Mouse (Mus musculus) frontal cortex, postnatal 36 days (tissue): ENCODE measurements around the gene Fcgr4.
A peak's percentile ranks its signal among the peaks of the same experiment; 100 is the strongest.
"Not testable (repeated sequence)": the region's sequence is repeated elsewhere in the genome, so short reads cannot be mapped to it uniquely, and the experiment has no call there.

ENCODE experiments used
- DNase-seq, 2 experiments: peaks; one replicate each; pipeline ENCODE4 v3.0.0; 2022; ENCODE audit warnings: low spot score in 2 of 2

Gene Fcgr4

DNA sequence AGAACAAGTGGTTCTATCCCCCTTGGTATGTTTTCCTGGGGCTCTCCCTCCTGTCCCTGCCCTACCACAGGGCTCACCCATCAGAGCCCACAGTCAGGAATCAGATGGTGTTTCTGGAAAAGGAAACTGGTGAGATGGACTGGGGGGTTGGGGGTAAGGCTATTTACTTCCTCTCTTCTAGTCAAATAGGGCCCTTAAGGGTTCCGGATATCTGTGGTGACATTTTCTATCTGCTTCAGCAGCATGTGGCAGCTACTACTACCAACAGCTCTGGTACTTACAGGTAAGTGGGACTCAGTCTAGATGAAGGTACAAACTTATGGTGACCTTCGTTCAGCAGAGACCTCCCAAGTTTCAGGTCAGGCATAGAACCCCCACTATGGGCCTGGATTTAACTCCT lies at the start of gene Fcgr4:
Fcgr4 (plus strand) TSS at position 184 of the 400 bp plus-strand sequence.
- no peak for DNase-seq

GRCm38 (mm10) chr1:170972494-170972893 lies 46.2 kb upstream of the Fcgr4 start:
- DNase-seq, result no peak

DNA sequence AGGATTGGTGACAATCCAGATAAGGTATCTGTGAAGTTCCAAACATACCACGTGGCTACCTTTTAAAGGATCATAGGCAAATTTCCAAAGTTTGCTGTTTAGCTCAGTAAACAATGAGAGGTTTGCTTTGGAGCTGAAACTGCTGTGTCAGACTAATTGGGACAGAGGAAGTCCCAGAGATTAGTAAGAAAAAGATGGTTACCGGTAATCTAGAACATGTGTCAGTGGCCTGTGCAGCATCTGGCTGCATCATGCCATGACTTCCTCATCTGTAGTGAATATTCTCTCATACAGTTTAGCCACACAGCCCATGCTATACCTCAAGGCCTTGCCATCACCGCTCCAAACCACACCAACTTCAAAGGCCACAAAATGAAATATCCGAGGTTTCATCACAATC lies 45.8 kb upstream of the Fcgr4 start:
- no peak for DNase-seq

DNA sequence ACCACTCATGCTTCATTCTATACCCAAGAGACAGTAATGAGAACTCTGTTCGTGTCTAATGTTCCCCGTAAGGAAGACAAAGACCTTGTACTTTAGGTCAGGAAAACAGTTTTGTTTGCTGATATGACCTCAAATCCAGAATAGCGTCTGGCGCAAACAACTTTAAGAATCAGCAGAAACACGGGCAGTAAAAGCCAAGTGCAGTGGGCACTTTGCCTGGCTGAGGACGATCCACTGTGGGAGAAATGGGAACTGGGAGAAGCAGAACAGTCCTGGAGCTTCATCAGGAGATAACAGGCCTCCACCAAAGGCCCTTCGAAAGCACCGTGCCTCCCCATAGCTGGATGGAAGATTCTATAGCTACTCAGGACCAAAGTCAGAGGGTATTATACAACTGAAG lies 44.5 kb upstream of the Fcgr4 start:
- DNase-seq, result no peak

DNA sequence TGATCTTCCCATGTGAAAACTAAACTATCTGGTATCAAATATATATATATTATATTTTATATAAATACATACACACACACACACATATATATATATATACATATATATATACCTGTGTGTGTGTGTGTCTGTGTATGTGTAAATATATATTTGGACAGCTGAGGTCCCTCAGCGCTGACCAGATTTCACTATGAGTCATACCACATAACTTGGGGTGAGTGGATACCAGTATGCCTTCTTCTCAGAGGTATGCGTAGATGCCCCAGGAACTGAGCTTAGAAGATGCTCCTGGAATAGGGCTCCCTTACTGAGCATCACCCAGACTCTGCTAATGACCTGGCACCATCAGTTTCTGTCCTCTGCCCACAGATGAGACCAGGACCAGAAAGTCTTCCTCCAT lies 44.0 kb upstream of the Fcgr4 start:
- no peak for DNase-seq

DNA sequence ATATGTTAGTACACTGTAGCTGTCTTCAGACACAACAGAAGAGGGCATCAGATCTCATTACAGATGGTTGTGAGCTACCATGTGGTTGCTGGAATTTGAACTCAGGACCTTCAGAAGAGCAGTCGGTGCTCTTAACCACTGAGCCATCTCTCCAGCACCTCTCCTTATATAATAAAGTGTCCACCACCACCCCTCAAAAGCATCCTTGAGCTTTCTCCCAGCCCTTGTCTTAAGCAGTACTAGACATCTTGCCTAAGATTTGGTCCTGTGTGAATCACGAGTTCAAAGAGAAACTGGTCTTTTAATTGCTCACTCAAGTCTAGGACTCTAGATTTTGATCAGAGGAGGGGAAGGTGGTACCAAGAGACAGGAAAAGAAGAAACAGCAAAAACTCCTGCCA lies 43.4 kb upstream of the Fcgr4 start:
- DNase-seq, result not testable (repeated sequence)

DNA sequence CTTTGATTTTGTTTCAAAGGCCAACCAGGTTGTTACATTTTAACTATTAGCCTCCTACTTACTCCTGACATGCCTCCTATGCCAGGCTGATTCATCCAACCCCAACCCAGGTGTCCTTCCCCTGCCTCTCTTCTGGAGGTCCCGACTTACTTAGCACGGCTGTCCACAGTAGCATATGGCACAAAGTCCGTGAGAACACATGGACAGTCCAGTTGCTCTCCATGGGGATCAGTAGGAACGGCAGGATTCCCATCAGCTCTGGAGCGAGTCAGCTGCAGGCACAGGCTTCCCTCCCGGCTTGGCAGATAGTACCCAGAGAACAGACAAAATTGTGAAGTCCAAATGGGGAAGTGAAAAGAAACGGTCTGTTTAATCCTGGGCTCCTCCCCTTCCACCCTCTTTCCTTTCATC lies 43.0 kb upstream of the Fcgr4 start:
- no peak for DNase-seq

DNA sequence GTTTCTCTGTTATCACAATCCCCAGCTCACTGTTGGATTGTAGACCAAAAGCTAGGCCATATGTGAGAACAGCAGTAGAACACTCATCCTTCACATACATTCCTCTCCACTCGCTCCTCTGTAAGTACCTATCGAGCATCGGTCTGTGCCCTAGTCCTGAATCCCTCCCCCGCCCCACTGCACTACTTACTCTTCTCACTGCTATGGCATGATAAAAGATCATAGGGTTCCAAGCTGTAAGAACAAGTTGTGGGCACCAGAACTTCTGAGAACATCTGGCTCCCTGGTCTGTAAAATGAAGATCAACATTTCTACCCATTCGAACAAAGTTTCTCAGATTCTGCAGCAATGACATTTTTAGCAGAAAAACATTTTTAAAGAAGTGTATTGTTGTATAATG lies 42.3 kb upstream of the Fcgr4 start, which contains the start of gene Fcgr2b:
Fcgr2b (minus strand) TSS at position 101 of the 400 bp plus-strand sequence.
- no peak for DNase-seq

DNA sequence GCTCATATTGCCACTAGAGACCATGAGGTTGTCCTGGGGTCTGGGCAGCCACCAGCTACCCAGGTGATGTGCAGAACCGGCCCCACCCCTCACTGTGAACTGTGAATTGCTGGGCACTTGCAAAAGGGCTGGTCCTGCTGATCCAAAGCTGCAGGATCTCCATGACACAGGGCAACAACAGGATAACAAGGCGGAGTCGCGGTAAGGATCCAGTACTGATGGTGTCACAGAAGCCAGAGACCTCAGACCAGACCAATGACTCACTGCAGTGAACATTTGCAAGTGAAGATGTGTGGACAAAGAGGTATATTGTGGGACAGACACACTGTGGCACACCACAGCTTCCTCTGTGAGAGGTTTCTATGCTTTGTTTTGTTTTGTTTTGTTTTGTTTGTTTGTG lies 40.1 kb upstream of the Fcgr4 start:
- DNase-seq, result no peak

DNA sequence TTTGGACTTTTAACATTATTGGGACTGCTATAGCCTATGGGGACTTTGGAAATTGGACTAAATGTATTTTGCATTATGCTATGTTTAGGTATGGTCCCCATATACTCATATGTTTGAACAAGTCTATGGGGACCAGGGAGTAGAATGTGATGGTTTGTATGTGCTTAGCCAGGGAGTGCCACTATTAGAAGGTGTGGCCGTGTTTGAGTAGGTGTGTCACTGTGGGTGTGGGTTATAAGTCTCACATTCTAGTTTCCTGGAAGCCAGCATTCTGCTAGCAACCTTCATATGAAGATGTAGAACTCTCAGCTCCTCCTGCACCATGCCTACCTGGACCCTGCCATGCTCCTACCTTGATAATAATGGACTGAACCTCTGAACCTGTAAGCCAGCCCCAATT lies 37.0 kb upstream of the Fcgr4 start:
- not testable (repeated sequence) for DNase-seq

DNA sequence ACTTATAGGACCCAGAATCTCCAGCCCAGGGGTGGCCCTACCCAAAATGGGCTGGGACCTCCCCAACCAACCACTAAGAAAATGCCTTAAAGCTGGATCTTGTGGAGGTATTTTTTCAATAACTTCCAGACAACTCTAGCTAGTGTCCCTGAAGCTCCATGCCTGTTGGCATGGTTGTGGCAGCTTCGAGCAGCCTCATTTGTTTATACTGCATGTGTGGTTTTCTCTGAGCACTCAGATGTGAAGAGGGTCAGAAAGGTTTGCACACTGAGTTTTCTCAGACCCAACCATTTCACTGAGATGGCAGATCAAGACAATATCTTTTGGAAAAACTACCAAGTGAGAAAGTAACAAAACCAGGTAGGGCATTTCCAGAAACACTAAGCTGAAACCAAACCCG lies 36.4 kb upstream of the Fcgr4 start:
- DNase-seq, result no peak

DNA sequence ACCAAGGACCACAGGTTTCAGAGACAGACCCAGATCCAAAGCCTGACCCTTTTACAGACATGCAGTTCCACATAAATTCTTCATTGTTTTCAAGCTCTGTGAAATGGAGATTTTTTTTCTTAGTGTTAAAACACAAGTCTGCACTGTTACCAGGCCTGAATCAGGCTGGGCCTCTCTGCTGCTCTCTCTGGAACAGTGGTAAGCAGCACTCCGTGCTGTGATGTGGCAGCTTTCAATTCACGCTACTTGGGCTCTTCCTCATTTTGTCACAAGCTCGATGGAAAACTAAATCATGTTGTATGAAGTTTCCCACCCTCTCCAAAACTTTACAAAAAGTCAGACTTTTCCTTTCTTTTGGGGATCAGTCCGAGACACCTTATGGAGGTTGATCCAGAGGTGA lies 35.7 kb upstream of the Fcgr4 start:
- no peak for DNase-seq

- no peak for DNase-seq
Measured at GRCm38 (mm10) chr1:170985092-170985491, 33.6 kb upstream of the Fcgr4 start.

DNA sequence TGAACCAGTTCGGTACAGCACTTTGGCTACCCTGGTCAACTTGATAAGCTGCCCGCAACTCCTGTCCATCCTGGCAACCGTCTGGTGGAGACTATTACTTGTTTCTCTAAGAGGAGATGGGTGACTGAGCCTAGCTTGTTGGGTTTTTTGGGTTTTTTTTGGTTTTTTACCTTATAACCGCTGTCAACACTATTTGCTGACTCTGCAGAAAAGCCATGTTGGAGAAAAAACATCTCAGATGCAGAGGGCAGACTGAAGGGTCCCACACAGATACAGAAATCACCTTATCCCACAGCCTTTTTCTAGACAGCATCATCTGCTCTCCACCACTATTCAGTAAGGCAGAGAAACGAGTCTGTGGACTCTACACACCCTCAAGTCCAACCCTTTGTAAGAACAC lies 32.9 kb upstream of the Fcgr4 start:
- DNase-seq, result no peak

- no peak for DNase-seq
Measured at GRCm38 (mm10) chr1:170989656-170990055, 29.1 kb upstream of the Fcgr4 start.

DNA sequence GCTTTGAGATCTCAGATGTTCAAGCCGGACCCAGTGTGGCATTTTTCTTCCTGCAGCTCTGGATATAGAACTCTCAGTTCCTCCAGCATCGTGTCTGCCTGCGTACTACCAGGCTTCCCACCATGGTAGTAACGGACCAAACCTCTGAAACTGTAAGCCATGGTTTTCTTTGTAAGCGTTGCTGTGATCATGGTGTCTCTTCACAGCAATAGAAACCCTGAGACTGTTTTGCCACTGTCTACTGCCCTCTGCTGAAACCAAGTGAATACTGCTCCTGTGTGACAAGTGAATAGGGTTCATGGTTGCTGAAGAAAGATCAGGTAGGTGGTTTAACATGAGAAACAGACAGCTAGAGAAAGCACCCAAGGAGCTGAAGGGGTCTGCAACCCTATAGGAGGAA lies 26.2 kb upstream of the Fcgr4 start:
- peak; percentile 37 to 60 for DNase-seq

DNA sequence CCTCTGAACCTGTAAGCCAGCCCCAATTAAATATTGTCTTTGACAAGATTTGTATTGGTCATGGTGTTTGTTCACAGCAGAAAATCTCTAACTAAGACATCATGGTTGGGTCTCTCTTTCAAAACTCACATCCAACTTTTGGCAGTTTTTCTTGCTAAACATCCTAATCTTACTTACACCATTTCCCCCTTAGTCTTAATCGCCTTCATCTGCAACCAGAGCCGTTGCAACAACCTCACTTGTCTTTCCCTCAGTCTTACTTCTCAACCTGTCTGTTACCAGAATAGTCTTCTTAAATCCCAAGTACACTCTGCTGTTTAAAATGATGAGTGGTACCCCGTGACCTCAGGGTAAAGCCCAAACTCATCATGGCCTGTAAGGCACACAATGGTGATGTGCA lies 22.7 kb upstream of the Fcgr4 start:
- no peak for DNase-seq

GRCm38 (mm10) chr1:170996753-170997152 lies 22.0 kb upstream of the Fcgr4 start:
- DNase-seq, result peak; percentile 55 to 64

- peak; percentile 77 to 82 for DNase-seq
Measured at GRCm38 (mm10) chr1:170997756-170998655, 20.7 kb upstream of the Fcgr4 start.

- DNase-seq, result no peak
Measured at GRCm38 (mm10) chr1:170999811-171000210, 18.9 kb upstream of the Fcgr4 start.

GRCm38 (mm10) chr1:171005081-171005480 lies 13.6 kb upstream of the Fcgr4 start:
- no peak for DNase-seq

DNA sequence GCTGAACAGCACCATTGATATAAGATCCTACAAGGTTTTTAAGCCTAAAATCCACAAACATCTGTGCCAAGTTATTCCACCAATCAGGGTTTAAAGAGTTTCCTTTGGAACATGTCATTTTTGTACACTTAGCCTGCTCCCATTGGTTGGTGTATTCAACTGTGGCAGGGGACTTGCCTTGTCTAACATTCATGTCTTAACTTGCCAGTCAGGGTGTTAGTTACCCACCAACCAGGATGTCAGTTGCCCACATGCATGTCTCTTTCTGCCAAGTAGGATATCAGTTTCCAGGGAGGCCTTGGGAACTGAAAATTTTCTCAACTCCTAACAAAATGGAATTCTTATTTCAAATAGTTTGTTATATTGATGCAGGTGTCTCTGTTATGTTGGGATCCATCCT lies 13.1 kb upstream of the Fcgr4 start:
- DNase-seq, result no peak

DNA sequence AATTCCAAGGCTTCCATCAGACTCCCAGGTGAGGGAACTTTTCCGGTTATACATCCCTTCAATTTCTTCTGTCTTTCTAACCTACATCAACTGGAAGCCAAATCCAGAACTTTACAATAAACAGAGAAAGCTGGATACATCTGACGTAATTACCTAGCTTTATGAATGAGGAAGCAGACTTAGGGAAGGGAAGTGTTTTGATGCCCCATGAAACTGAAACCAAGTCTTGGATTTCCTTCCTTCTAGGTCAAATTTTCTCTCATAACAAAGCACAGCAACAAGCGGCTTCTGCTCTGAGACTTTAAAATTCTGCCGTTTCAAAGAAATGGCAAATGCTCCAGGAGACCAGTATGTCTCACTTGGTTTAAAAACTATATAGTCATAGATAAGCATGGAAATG lies 12.4 kb upstream of the Fcgr4 start:
- no peak for DNase-seq

DNA sequence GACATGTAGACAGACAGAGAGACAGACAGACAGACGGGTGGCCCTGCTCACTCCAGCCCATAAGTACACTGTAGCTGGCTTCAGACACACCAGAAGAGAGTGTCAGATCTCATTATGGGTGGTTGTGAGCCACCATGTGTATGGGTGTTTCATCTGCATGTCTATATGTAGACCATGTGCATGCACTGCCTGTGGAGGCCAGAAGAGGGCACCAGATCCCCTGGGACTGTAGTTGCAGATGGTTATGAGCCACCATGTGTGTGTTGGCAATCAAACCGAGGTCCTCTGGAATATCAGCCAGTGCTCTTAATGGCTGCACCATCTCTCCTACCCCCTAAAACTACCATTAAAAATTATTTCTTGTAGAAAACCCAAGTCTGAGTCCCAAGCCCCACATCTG lies 11.8 kb upstream of the Fcgr4 start:
- no peak for DNase-seq
